Mouse (Mus musculus) midbrain, embryonic 15.5 days (tissue): ENCODE data around the gene Dscam. TPM values are rescaled to one million over a fixed set of nuclear protein-coding genes. Genes with fewer than 3 reads are reported as not detected.

Source experiments
- ATAC-seq: fragments of 200-750 bp; cut with Nextera tagmentation; replicated peaks from 2 replicates; pipeline ENCODE4 v1.8.0; 2017; ENCODE audit warnings: moderate TSS enrichment
- H3K27ac ChIP-seq: fragments of 300-500 bp; sonication (generic); 2 replicates; pipeline ENCODE4 v1.5.1; 2015; ENCODE audit warnings: mild to moderate bottlenecking, inconsistent platforms
- H3K27me3 ChIP-seq: fragments of 300-500 bp; sonication (generic); replicated peaks from 2 replicates; pipeline ENCODE4 v1.6.1; 2015; ENCODE audit warnings: inconsistent platforms
- H3K36me3 ChIP-seq: fragments of 300-500 bp; sonication (generic); replicated peaks from 2 replicates; pipeline ENCODE4 v1.6.1; 2015; ENCODE audit warnings: inconsistent platforms
- H3K4me1 ChIP-seq: fragments of 300-500 bp; sonication (generic); 2 replicates; pipeline ENCODE4 v1.6.1; 2015; ENCODE audit warnings: inconsistent platforms
- H3K4me2 ChIP-seq: fragments of 300-500 bp; sonication (generic); 2 replicates; pipeline ENCODE4 v1.6.1; 2015; ENCODE audit warnings: inconsistent platforms, mild to moderate bottlenecking, moderate library complexity
- H3K4me3 ChIP-seq: fragments of 300-500 bp; sonication (generic); 2 replicates; pipeline ENCODE4 v1.5.1; 2015; ENCODE audit warnings: mild to moderate bottlenecking, inconsistent platforms
- H3K9ac ChIP-seq: fragments of 300-500 bp; sonication (generic); 2 replicates; pipeline ENCODE4 v1.6.1; 2015; ENCODE audit warnings: mild to moderate bottlenecking, inconsistent platforms
- H3K9me3 ChIP-seq: fragments of 300-500 bp; sonication (generic); 2 replicates; pipeline ENCODE4 v1.6.1; 2016; ENCODE audit warnings: inconsistent platforms
- WGBS: fragments of 180-500 bp; shearing (Covaris S2); methylation state at CpG from one replicate; pipeline ENCODE4 v1.1.7; 2015; ENCODE audit warnings: mixed read lengths; 5-methylcytosine and 5-hydroxymethylcytosine counted together
- polyA plus RNA-seq: library from polyadenylated mRNA; unstranded; fragments of >200 nt; fragmentation: Nextera tagmentation; extraction: Ambion mirVana; gene quantifications from 2 replicates; pipeline ENCODE4 v1.2.1, GENCODE M21; 2015

The Dscam gene
- polyA plus RNA-seq, 1 experiment from 2014 or later = 16.2 TPM

DNA sequence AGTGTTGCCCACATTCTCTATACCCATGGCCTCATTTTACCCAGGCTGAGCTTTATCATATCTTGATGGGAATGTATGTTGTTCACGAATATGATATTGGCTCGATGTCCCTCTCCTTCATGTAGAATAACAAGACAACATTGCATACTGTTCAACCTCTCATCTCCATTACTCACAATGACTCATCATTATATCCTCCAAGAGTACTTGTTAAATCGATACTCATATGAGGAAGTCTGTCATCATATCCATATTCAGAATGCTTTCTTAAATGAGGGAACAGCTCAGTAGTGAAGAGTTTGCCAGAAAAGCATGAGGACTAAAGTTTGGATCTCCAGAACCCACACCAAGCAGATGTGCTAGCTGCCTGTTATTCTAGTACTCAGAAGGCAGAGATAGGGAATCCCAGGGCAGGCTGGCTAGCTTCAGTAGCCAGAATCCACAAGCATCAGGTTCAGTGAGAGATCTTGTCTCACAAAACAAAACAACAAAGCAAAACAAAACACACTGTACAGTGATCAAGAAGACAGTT, 327.7 kb downstream of the Dscam start:
- Histone ChIP-seq H3K4me1 (peaks cover 36% of the 10 kb centered on the region), H3K9ac (no peak overlapping the region), H3K36me3 (no peaks in the 10 kb centered on the region), H3K4me2 (no peak overlapping the region), H3K27me3 (no peaks in the 10 kb centered on the region), H3K9me3 (no peaks in the 10 kb centered on the region), H3K27ac (0 out of 2 replicates have a peak overlapping the region, but pooled peaks have one; percentile 4), H3K4me3 (no peak overlapping the region)
- ATAC-seq = no peak
- WGBS = 94% methylated on average over 3 of the region's 3 CpGs

DNA sequence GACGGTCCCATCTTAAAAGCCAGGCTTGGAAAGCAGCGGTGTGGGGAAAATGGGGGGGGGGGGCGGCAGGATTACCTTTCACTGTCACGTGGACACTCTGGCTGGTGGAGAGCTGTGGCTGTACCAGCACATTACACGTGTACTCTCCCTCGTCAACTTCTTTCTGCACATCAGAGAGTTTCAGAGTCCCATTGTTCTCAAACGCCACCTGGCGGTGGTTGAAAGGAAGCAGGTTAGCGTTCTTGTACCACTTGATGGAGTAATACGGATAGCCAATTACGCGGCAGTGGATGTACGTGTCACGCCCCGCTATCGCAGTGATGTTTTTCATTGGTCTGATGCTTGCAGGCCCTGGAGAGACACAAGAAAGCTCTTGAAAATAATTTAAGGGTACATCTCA, 350.9 kb downstream of the Dscam start:
- no peak overlapping the region for H3K9ac ChIP-seq
- H3K4me1 ChIP-seq = no peaks in the 10 kb centered on the region
- H3K27me3 ChIP-seq = no peaks in the 10 kb centered on the region
- no peak overlapping the region for H3K27ac ChIP-seq
- no peaks in the 10 kb centered on the region for H3K9me3 ChIP-seq
- peak; percentile 52; the same call in 1 of the 2 replicates for ATAC-seq
- H3K4me2 ChIP-seq = no peak overlapping the region
- 26% methylated on average over 16 of the region's 16 CpGs for WGBS
- H3K36me3 ChIP-seq = 0 out of 2 replicates have a peak, but pooled peaks cover 4% of the 10 kb centered on the region
- no peak overlapping the region for H3K4me3 ChIP-seq

DNA sequence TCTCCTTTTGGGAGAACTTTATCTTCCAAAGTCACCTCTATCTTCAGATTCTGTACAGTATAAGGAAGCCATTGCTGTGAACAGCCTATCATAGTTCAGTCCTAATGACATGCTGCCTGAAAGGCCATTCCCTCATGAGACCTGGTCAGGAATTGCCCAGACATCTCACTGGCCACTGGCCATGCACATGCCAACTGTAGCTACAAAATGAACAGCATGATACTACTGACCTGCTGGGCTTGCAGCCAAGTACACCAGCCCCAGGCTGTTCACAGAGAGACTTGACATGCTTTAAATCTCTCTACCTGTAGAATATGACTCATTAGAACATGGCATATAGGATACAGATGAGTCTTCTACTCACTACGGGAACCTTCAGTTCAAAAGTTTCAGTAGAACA, 364.3 kb downstream of the Dscam start:
- no peak overlapping the region for H3K4me3 ChIP-seq
- WGBS = 90% methylated on average over 1 of the region's 1 CpGs
- no peak for ATAC-seq
- no peak overlapping the region for H3K9ac ChIP-seq
- H3K4me2 ChIP-seq = no peak overlapping the region
- H3K4me1 ChIP-seq = 0 out of 2 replicates have a peak, but pooled peaks cover 4% of the 10 kb centered on the region
- H3K27ac ChIP-seq = no peak overlapping the region
- H3K27me3 ChIP-seq = no peaks in the 10 kb centered on the region
- H3K36me3 ChIP-seq = no peaks in the 10 kb centered on the region
- H3K9me3 ChIP-seq = no peaks in the 10 kb centered on the region

- Histone ChIP-seq H3K27ac (no peak overlapping the region), H3K4me3 (no peak overlapping the region), H3K4me2 (no peak overlapping the region), H3K36me3 (no peaks in the 10 kb centered on the region), H3K4me1 (0 out of 2 replicates have a peak, but pooled peaks cover 4% of the 10 kb centered on the region), H3K9ac (no peak overlapping the region), H3K27me3 (no peaks in the 10 kb centered on the region), H3K9me3 (no peaks in the 10 kb centered on the region)
- 75% methylated on average over 2 of the region's 2 CpGs for WGBS
- ATAC-seq = no peak
Observed at GRCm38 (mm10) chr16:96802636-96803035, 367.9 kb downstream of the Dscam start.

- 98% methylated on average over 1 of the region's 1 CpGs for WGBS
- ATAC-seq = peak; percentile 20; the same call in 1 of the 2 replicates
- H3K27ac ChIP-seq = no peak overlapping the region
- no peak overlapping the region for H3K4me2 ChIP-seq
- H3K4me3 ChIP-seq = no peak overlapping the region
- no peaks in the 10 kb centered on the region for H3K36me3 ChIP-seq
- H3K9ac ChIP-seq = no peak overlapping the region
- 0 out of 2 replicates have a peak, but pooled peaks cover 4% of the 10 kb centered on the region for H3K4me1 ChIP-seq
- no peaks in the 10 kb centered on the region for H3K27me3 ChIP-seq
- no peaks in the 10 kb centered on the region for H3K9me3 ChIP-seq
Observed at GRCm38 (mm10) chr16:96801650-96802237, 368.8 kb downstream of the Dscam start.

DNA sequence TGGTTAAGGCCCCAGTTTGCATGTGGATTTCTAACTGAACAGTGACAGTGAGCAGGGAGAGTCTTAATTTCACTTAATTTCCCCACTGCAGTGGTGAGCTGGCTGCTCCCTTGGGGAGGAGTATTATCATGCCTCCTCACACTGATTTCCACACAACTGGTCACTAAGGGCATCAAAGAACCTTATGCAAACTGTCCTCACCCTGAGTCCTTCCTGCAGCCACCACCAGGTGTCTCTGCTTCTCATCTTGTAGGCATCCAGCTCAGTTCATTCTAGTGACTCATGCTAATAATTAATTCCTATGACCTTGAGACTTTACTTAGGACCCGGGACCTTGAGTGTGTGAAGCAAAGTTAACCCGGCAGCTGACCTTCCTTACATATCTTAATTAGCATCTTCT, 375.1 kb downstream of the Dscam start:
- H3K27me3 ChIP-seq = no peaks in the 10 kb centered on the region
- H3K4me2 ChIP-seq = no peak overlapping the region
- H3K4me1 ChIP-seq = no peaks in the 10 kb centered on the region
- no peak for ATAC-seq
- no peak overlapping the region for H3K27ac ChIP-seq
- no peak overlapping the region for H3K9ac ChIP-seq
- H3K4me3 ChIP-seq = no peak overlapping the region
- no peaks in the 10 kb centered on the region for H3K36me3 ChIP-seq
- H3K9me3 ChIP-seq = no peaks in the 10 kb centered on the region
- WGBS = 53% methylated on average over 2 of the region's 2 CpGs

- no peaks in the 10 kb centered on the region for H3K36me3 ChIP-seq
- no peak overlapping the region for H3K4me3 ChIP-seq
- no peaks in the 10 kb centered on the region for H3K27me3 ChIP-seq
- H3K9me3 ChIP-seq = no peaks in the 10 kb centered on the region
- ATAC-seq = no peak
- 76% methylated on average over 2 of the region's 2 CpGs for WGBS
- no peak overlapping the region for H3K4me2 ChIP-seq
- H3K9ac ChIP-seq = no peak overlapping the region
- no peak overlapping the region for H3K27ac ChIP-seq
- peaks cover 7% of the 10 kb centered on the region for H3K4me1 ChIP-seq
Observed at GRCm38 (mm10) chr16:96791307-96791706, 379.2 kb downstream of the Dscam start.

DNA sequence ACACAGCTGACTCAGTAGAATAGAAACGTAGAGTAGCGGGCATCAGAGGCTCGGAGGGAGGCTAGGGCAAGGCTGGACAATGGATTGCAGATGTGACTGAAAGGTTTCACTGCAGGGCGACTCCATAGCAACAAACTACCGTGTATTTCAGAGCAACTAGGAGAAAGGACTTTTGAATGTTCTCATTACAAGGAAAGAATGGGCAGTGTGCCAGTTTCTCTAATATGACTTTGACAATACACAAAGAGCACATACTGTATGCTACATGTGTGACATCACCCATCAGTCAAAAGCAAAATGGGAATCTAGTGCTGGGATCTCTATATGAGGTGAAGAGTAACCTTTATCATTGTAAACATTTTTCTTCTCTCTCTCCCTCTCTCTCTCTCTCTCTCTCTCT, 382.3 kb downstream of the Dscam start:
- no peak overlapping the region for H3K27ac ChIP-seq
- H3K4me1 ChIP-seq = peaks cover 7% of the 10 kb centered on the region
- H3K4me3 ChIP-seq = no peak overlapping the region
- WGBS = 47% methylated on average over 5 of the region's 5 CpGs
- no peak overlapping the region for H3K4me2 ChIP-seq
- H3K36me3 ChIP-seq = no peaks in the 10 kb centered on the region
- no peaks in the 10 kb centered on the region for H3K9me3 ChIP-seq
- no peaks in the 10 kb centered on the region for H3K27me3 ChIP-seq
- no peak overlapping the region for H3K9ac ChIP-seq
- no peak for ATAC-seq

DNA sequence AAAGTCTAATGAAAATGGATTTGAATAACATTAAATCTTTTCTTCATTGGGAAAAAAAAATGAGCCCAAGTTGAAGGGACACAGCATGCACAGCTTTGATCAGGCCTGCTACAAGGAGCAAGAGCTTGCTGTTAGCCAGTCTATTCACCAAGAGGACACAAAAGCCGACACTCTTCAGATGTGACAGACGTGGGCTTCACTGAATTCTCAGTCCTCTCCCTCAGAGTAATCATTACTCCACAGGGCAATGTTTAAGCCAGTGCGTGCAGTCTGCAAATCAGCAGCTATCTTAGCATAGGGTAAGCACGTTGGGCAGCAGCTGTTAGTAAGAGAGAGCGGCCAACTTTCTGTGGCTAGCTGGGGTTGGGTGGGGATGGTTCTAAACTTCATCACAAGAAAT, 391.5 kb downstream of the Dscam start:
- ATAC-seq = peak; percentile 76; the same call in 1 of the 2 replicates

GRCm38 (mm10) chr16:96774245-96774644, 396.3 kb downstream of the Dscam start:
- Histone ChIP-seq H3K27ac (no peak overlapping the region), H3K27me3 (no peaks in the 10 kb centered on the region), H3K4me1 (peaks cover 5% of the 10 kb centered on the region; the same call in 1 of the 2 replicates), H3K4me2 (no peak overlapping the region), H3K4me3 (no peak overlapping the region), H3K9me3 (no peaks in the 10 kb centered on the region), H3K36me3 (no peaks in the 10 kb centered on the region), H3K9ac (no peak overlapping the region)
- WGBS = 85% methylated on average over 1 of the region's 1 CpGs
- ATAC-seq = no peak

More for the DNA sequence above, 391.5 kb downstream of the Dscam start:
- H3K27me3 ChIP-seq = no peaks in the 10 kb centered on the region
- 15% methylated on average over 5 of the region's 5 CpGs for WGBS
- no peak overlapping the region for H3K4me2 ChIP-seq
- H3K4me1 ChIP-seq = peaks cover 10% of the 10 kb centered on the region; the same call in 1 of the 2 replicates
- H3K9me3 ChIP-seq = no peaks in the 10 kb centered on the region
- no peaks in the 10 kb centered on the region for H3K36me3 ChIP-seq
- no peak overlapping the region for H3K9ac ChIP-seq
- H3K27ac ChIP-seq = peak overlapping the region; percentile 4
- no peak overlapping the region for H3K4me3 ChIP-seq

DNA sequence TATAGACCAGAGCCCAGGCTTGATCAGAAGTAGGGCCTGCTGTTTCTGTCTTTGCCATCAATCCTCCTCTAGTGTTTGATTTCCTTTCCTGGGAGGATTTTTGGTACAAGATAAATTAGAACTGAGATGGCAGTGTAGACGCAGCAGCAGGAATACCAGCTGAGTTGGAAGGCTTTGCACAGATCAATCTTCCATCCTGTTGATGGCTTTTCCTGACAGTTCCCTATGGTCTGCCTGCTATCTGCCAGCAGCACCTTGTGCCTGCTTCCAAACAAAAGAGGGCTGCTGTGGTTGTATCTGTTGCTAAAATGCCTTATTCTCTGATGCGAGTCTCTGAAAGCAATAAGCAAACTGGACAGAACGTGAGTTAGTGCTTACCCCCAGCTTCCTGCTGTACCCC, 402.6 kb downstream of the Dscam start:
- 53% methylated on average over 3 of the region's 3 CpGs for WGBS
- no peaks in the 10 kb centered on the region for H3K9me3 ChIP-seq
- no peaks in the 10 kb centered on the region for H3K27me3 ChIP-seq
- H3K9ac ChIP-seq = no peak overlapping the region
- 0 out of 2 replicates have a peak, but pooled peaks have one; percentile 45 for ATAC-seq
- no peak overlapping the region for H3K4me3 ChIP-seq
- H3K36me3 ChIP-seq = no peaks in the 10 kb centered on the region
- peaks cover 13% of the 10 kb centered on the region; the same call in 1 of the 2 replicates for H3K4me1 ChIP-seq
- H3K4me2 ChIP-seq = no peak overlapping the region
- peak overlapping the region; percentile 63 for H3K27ac ChIP-seq

GRCm38 (mm10) chr16:96767508-96767907, 403.0 kb downstream of the Dscam start:
- H3K4me1 ChIP-seq = peaks cover 13% of the 10 kb centered on the region; the same call in 1 of the 2 replicates
- H3K27ac ChIP-seq = peak overlapping the region; percentile 63
- H3K27me3 ChIP-seq = no peaks in the 10 kb centered on the region
- H3K4me2 ChIP-seq = no peak overlapping the region
- no peak for ATAC-seq
- WGBS = 11% methylated on average over 4 of the region's 4 CpGs
- H3K36me3 ChIP-seq = no peaks in the 10 kb centered on the region
- H3K9me3 ChIP-seq = no peaks in the 10 kb centered on the region
- H3K9ac ChIP-seq = no peak overlapping the region
- H3K4me3 ChIP-seq = no peak overlapping the region

DNA sequence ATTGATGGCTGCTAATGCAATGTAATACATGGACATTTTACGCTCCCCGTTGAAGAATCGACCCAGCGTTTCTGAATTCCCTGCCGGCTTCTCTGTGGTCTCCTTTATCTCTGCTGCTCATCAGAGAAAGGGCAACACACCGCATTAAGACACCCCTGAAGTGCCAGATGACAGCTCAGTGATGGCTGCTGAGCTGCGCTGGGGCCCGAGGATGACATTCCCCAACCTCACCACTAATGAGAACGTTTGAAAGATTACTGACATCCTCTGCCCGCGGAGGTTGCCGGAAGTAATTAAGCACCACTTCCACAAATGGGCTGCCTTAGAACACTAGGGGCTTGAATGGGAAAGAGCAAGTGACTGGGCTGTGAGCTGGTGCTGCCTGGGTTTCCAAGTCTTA, 409.3 kb downstream of the Dscam start:
- peaks cover 47% of the 10 kb centered on the region for H3K4me1 ChIP-seq

More for the DNA sequence above, 409.3 kb downstream of the Dscam start:
- 0 out of 2 replicates have a peak, but pooled peaks have one; percentile 32 for ATAC-seq
- 21% methylated on average over 12 of the region's 12 CpGs for WGBS
- no peak overlapping the region for H3K9ac ChIP-seq
- no peak overlapping the region for H3K4me3 ChIP-seq
- H3K4me2 ChIP-seq = no peak overlapping the region
- no peaks in the 10 kb centered on the region for H3K9me3 ChIP-seq
- no peaks in the 10 kb centered on the region for H3K36me3 ChIP-seq
- peak overlapping the region; percentile 78 for H3K27ac ChIP-seq
- H3K27me3 ChIP-seq = no peaks in the 10 kb centered on the region
